Mouse (Mus musculus) G1E (cell line): ENCODE results near the gene Fbxo47.

Experiments used
- CTCF ChIP-seq: IDR thresholded peaks from 2 replicates; pipeline ENCODE4 v1.5.1; 2012; ENCODE audit warnings: low read depth, low read length, inconsistent platforms, mixed read lengths
- POLR2AphosphoS5 ChIP-seq: IDR thresholded peaks from 2 replicates; pipeline ENCODE4 v1.6.1; 2012; ENCODE audit warnings: low read depth, low read length, inconsistent platforms; ENCODE audit not compliant: insufficient replicate concordance

DNA sequence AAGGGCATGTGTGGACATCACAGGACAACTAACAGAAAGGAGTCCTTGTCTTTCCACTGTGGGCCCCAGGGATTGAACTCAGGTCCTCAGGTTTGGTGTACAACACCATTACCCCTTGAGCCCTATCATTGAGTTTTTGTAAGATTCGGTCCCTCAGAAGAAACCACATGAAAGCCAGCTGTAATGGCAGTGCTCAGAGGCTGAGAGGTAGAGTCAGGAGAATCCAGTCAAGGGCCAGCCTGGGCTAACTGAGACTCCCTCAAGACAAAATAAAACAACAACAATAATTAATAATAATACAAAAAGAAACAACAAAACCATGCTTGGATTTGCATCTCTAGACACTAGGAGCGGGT, 43.8 kb downstream of the Fbxo47 start:
- TF ChIP-seq POLR2AphosphoS5 (no peak), CTCF (no peak)
